Mouse (Mus musculus): ENCODE results near the gene Slc22a20. TPM values are rescaled to one million over a fixed set of nuclear protein-coding genes. Genes with fewer than 3 reads are reported as not detected.

The Slc22a20 gene
- polyA plus RNA-seq, 1 experiment from 2014 or later: not detected

- H3K4me2 ChIP-seq: peak overlapping the region; percentile 48
- H3K27me3 ChIP-seq: no peaks in the 10 kb centered on the region
- peaks cover 15% of the 10 kb centered on the region for H3K36me3 ChIP-seq
- H3K9me3 ChIP-seq: no peaks in the 10 kb centered on the region
- H3K4me3 ChIP-seq: peak overlapping the region; percentile 20; the same call in 1 of the 2 replicates
- H3K4me1 ChIP-seq: peaks cover 12% of the 10 kb centered on the region
- peak overlapping the region; percentile 64 for H3K9ac ChIP-seq
- H3K27ac ChIP-seq: peak overlapping the region; percentile 71
- 6% methylated on average over 13 of the region's 13 CpGs for WGBS
- 0 out of 2 replicates have a peak, but pooled peaks have one; percentile 23 for ATAC-seq (ENCODE audit: insufficient number of reproducible peaks, insufficient read depth, low FRiP score, low TSS enrichment, low read depth)
These were observed 3.0 kb upstream of the Slc22a20 start for GRCm38 (mm10) chr19:5988815-5989452.

DNA sequence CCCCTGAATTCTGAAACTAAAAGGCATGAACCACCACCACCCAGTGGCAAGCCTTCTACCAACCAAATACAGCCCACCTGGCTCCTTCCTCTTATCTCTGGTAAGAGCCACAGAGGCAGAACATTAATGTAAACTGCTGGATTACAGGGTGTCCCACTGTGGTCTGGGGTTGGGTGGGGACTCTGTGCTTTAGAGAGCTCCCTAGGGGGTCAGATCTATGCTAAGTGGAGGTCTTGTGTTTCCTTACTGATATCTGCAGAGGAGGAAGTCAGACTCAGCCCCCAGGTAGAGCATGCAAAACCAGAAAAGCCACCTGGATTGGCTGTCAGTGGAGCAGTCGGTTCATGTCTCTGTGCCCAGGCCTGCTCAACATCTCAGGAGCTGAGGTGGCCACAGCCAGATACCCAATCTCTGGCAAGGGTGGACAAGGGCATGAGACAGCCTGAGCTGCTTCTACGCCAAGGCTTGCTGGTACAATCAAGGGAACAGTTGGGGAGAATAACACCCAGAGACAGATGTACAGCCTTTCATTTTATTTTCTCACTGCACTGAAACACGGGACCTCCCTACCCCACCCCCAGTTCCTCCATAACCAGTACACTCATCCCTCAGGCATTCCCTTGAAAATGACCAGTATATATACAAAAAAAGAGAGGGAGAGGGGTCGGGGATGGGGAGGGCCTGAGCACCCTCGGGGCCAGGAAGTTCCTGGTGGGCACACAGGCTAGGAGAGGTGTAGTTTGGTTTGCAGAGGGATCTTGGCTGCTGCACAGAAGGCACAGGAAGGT, 2.3 kb upstream of the Slc22a20 start:
- WGBS: 41% methylated on average over 5 of the region's 5 CpGs
- ATAC-seq (ENCODE audit: insufficient number of reproducible peaks, insufficient read depth, low FRiP score, low TSS enrichment, low read depth): no peak
- Histone ChIP-seq H3K4me2 (no peak overlapping the region), H3K36me3 (peaks cover 12% of the 10 kb centered on the region), H3K4me3 (no peak overlapping the region), H3K4me1 (peaks cover 12% of the 10 kb centered on the region), H3K9me3 (no peaks in the 10 kb centered on the region), H3K27ac (peak overlapping the region; percentile 71), H3K27me3 (no peaks in the 10 kb centered on the region), H3K9ac (no peak overlapping the region; the same call in 1 of the 2 replicates)

DNA sequence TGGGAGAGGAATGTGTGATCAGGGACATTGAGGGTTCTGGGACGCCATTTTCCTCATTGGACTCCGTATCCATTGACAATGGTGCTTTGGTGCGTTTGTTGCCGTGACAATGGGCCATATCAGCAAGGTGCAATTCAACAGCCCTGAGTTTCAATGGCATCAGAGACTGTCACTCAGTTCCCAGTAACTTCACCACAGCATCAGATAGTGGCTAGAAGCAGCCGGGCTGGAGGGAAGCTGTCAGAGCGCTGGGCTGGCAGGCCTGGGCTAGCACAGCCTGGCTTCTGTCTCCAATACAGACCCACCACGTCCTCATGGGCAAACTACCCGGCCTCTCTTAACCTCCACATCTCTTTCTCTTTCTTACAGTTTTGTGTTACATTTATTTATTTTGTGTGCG, 5.5 kb downstream of the Slc22a20 start:
- Histone ChIP-seq H3K9ac (no peak overlapping the region), H3K27ac (no peak overlapping the region), H3K4me2 (no peak overlapping the region), H3K36me3 (no peaks in the 10 kb centered on the region), H3K4me3 (no peak overlapping the region), H3K4me1 (peaks cover 6% of the 10 kb centered on the region), H3K9me3 (no peaks in the 10 kb centered on the region), H3K27me3 (no peaks in the 10 kb centered on the region)
- ATAC-seq (ENCODE audit: insufficient number of reproducible peaks, insufficient read depth, low FRiP score, low TSS enrichment, low read depth): no peak
- 84% methylated on average over 9 of the region's 9 CpGs for WGBS

DNA sequence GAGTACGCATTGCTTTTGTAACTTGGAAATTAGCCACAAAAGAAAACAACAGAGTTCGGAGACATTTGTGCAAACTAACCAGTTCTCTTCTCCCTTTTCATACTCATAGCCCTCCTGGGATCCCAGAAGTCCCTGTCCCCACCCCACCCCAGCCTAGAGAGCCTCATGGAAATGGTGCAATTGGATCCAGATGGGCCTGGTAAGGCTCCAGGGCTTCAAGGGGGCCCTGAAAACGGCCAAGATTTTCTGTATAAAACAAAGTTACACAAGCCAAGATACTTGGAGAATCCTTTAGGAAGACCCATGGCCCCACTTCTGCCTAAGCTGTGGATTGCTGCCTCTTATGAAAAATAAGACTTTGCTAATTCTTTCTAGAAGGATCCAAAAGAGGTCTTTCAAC, 8.2 kb downstream of the Slc22a20 start:
- ATAC-seq (ENCODE audit: insufficient number of reproducible peaks, insufficient read depth, low FRiP score, low TSS enrichment, low read depth): no peak
- Histone ChIP-seq H3K36me3 (no peaks in the 10 kb centered on the region), H3K27me3 (no peaks in the 10 kb centered on the region), H3K27ac (peak overlapping the region; percentile 74), H3K9me3 (no peaks in the 10 kb centered on the region), H3K4me2 (no peak overlapping the region), H3K4me3 (no peak overlapping the region), H3K4me1 (peaks cover 6% of the 10 kb centered on the region), H3K9ac (no peak overlapping the region)
- WGBS: 47% methylated on average over 3 of the region's 3 CpGs

GRCm38 (mm10) chr19:5975676-5976075, 10.3 kb downstream of the Slc22a20 start:
- 70% methylated on average over 4 of the region's 4 CpGs for WGBS
- Histone ChIP-seq H3K27me3 (no peaks in the 10 kb centered on the region), H3K4me3 (no peak overlapping the region), H3K4me2 (no peak overlapping the region), H3K27ac (no peak overlapping the region), H3K36me3 (no peaks in the 10 kb centered on the region), H3K9ac (no peak overlapping the region), H3K4me1 (peaks cover 6% of the 10 kb centered on the region), H3K9me3 (no peaks in the 10 kb centered on the region)
- ATAC-seq (ENCODE audit: insufficient number of reproducible peaks, insufficient read depth, low FRiP score, low TSS enrichment, low read depth): no peak

DNA sequence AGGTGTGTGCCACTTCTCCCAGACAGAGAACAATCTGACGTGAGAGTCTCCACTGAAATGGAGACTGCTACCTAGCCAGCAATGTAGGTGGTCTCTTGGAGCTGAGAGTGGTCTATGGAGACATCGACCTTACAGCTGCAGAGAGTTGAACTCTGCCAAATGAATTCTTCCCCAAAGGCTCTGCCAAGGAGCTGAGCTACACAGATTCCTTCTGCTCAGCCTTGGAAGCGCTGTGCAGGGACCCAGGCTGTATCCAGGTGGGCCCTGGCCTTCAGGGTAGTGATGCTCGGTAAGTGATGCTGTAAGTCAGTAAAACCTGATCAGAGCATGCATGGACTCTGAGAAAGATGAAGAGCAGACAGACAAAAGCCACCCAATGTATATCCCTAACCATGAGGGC, 10.8 kb downstream of the Slc22a20 start:
- Histone ChIP-seq H3K4me1 (peaks cover 6% of the 10 kb centered on the region), H3K27ac (no peak overlapping the region), H3K4me3 (no peak overlapping the region), H3K9me3 (no peaks in the 10 kb centered on the region), H3K9ac (no peak overlapping the region), H3K27me3 (no peaks in the 10 kb centered on the region), H3K36me3 (no peaks in the 10 kb centered on the region), H3K4me2 (no peak overlapping the region)
- ATAC-seq (ENCODE audit: insufficient number of reproducible peaks, insufficient read depth, low FRiP score, low TSS enrichment, low read depth): no peak
- 73% methylated on average over 4 of the region's 4 CpGs for WGBS

- no peak overlapping the region for H3K27ac ChIP-seq
- peak overlapping the region; percentile 32; the same call in 1 of the 2 replicates for H3K9ac ChIP-seq
- peaks cover 16% of the 10 kb centered on the region for H3K4me1 ChIP-seq
- H3K9me3 ChIP-seq: no peaks in the 10 kb centered on the region
- no peak overlapping the region for H3K4me3 ChIP-seq
- H3K4me2 ChIP-seq: no peak overlapping the region
- no peaks in the 10 kb centered on the region for H3K27me3 ChIP-seq
- no peaks in the 10 kb centered on the region for H3K36me3 ChIP-seq
- WGBS: 88% methylated on average over 10 of the region's 10 CpGs
- no peak for ATAC-seq (ENCODE audit: insufficient number of reproducible peaks, insufficient read depth, low FRiP score, low TSS enrichment, low read depth)
These were observed 18.3 kb downstream of the Slc22a20 start for GRCm38 (mm10) chr19:5967664-5968063.

GRCm38 (mm10) chr19:5966786-5967185, 19.2 kb downstream of the Slc22a20 start:
- Histone ChIP-seq H3K27ac (no peak overlapping the region), H3K4me1 (peaks cover 24% of the 10 kb centered on the region), H3K27me3 (no peaks in the 10 kb centered on the region), H3K9ac (peak overlapping the region; percentile 51; the same call in 1 of the 2 replicates), H3K9me3 (no peaks in the 10 kb centered on the region), H3K4me3 (no peak overlapping the region), H3K4me2 (no peak overlapping the region), H3K36me3 (no peaks in the 10 kb centered on the region)
- 69% methylated on average over 6 of the region's 6 CpGs for WGBS
- no peak for ATAC-seq (ENCODE audit: insufficient number of reproducible peaks, insufficient read depth, low FRiP score, low TSS enrichment, low read depth)

GRCm38 (mm10) chr19:5965910-5966309, 20.0 kb downstream of the Slc22a20 start:
- no peaks in the 10 kb centered on the region for H3K27me3 ChIP-seq

GRCm38 (mm10) chr19:5965280-5965679, 20.7 kb downstream of the Slc22a20 start:
- H3K4me2 ChIP-seq: no peak overlapping the region; the same call in 1 of the 2 replicates
- H3K36me3 ChIP-seq: peaks cover 13% of the 10 kb centered on the region; the same call in 1 of the 2 replicates
- no peaks in the 10 kb centered on the region for H3K27me3 ChIP-seq
- H3K27ac ChIP-seq: 0 out of 2 replicates have a peak overlapping the region, but pooled peaks have one; percentile 7
- H3K9ac ChIP-seq: 0 out of 2 replicates have a peak overlapping the region, but pooled peaks have one; percentile 89
- 11% methylated on average over 4 of the region's 4 CpGs for WGBS
- ATAC-seq (ENCODE audit: insufficient number of reproducible peaks, insufficient read depth, low FRiP score, low TSS enrichment, low read depth): no peak
- peaks cover 33% of the 10 kb centered on the region for H3K4me1 ChIP-seq
- H3K4me3 ChIP-seq: no peak overlapping the region
- no peaks in the 10 kb centered on the region for H3K9me3 ChIP-seq

More at GRCm38 (mm10) chr19:5965910-5966309, 20.0 kb downstream of the Slc22a20 start:
- H3K9ac ChIP-seq: no peak overlapping the region
- no peak overlapping the region for H3K4me3 ChIP-seq
- H3K27ac ChIP-seq: no peak overlapping the region
- H3K4me1 ChIP-seq: peaks cover 32% of the 10 kb centered on the region
- peaks cover 8% of the 10 kb centered on the region; the same call in 1 of the 2 replicates for H3K36me3 ChIP-seq
- 81% methylated on average over 2 of the region's 2 CpGs for WGBS
- no peaks in the 10 kb centered on the region for H3K9me3 ChIP-seq
- no peak overlapping the region for H3K4me2 ChIP-seq
- no peak for ATAC-seq (ENCODE audit: insufficient number of reproducible peaks, insufficient read depth, low FRiP score, low TSS enrichment, low read depth)

DNA sequence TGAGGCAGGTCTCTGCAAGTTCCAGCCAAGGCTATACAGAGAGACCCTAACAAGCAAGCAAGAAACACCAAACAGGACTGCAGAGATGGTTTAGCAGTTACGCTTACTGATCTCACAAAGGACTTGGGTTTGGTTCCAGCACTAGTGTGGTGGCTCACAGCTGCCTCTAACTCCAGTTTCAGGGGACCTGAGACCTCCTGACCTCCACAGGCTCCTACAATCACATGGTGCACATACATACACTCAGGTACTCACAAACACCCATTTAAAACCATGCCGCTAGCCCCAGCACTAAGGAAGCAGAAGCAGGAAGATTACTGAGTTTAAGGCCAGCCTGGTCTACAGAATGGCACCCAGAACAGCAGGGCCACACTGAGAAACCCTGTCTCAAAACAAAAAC, 21.1 kb downstream of the Slc22a20 start:
- 89% methylated on average over 2 of the region's 2 CpGs for whole genome bisulfite sequencing
- ATAC-seq (ENCODE audit: insufficient number of reproducible peaks, insufficient read depth, low FRiP score, low TSS enrichment, low read depth): no peak
- Histone ChIP-seq H3K27me3 (no peaks in the 10 kb centered on the region), H3K4me3 (peak overlapping the region; percentile 78), H3K27ac (0 out of 2 replicates have a peak overlapping the region, but pooled peaks have one; percentile 7), H3K4me2 (peak overlapping the region; percentile 72), H3K4me1 (peaks cover 33% of the 10 kb centered on the region), H3K36me3 (peaks cover 13% of the 10 kb centered on the region; the same call in 1 of the 2 replicates), H3K9me3 (no peaks in the 10 kb centered on the region), H3K9ac (peak overlapping the region; percentile 89; the same call in 1 of the 2 replicates)

All from embryonic facial prominence, embryonic 13.5 days (tissue).